Comparison of ENCODE assay signal across 8 mouse cellular contexts in genomic region chr16:30058974-30059717, GRCm38 (mm10). TPM values are rescaled to one million over a fixed set of nuclear protein-coding genes. Genes with fewer than 3 reads are reported as not detected.
DNase-seq lines count a peak whose midpoint lies in the region; ATAC-seq lines count a peak whose summit lies in the region.

No protein-coding gene starts in this region.

- no peak overlapping the region for H3K27ac ChIP-seq in embryonic facial prominence, embryonic 11.5 days (replicated peaks; ENCODE audit: low read depth, low read length)
- peak overlapping the region; percentile 93 for H3K27ac ChIP-seq in heart, embryonic 12.5 days (ENCODE audit: poor library complexity, severe bottlenecking)
- peak overlapping the region; percentile 75 for H3K27ac ChIP-seq in kidney, embryonic 15.5 days
- H3K27ac ChIP-seq in lung, embryonic 15.5 days: peak overlapping the region; percentile 99

- no peaks in the 10 kb centered on the region for H3K9me3 ChIP-seq in embryonic facial prominence, embryonic 11.5 days (replicated peaks; ENCODE audit: control insufficient read depth, low read length)
- no peaks in the 10 kb centered on the region for H3K9me3 ChIP-seq in heart, embryonic 12.5 days (replicated peaks)
- no peaks in the 10 kb centered on the region for H3K9me3 ChIP-seq in kidney, embryonic 15.5 days (replicated peaks)
- no peaks in the 10 kb centered on the region for H3K9me3 ChIP-seq in lung, embryonic 15.5 days

- H3K36me3 ChIP-seq in embryonic facial prominence, embryonic 11.5 days (replicated peaks; ENCODE audit: control insufficient read depth, insufficient read depth, low read depth, low read length): no peaks in the 10 kb centered on the region
- H3K36me3 ChIP-seq in heart, embryonic 12.5 days: no peaks in the 10 kb centered on the region
- no peaks in the 10 kb centered on the region for H3K36me3 ChIP-seq in kidney, embryonic 15.5 days
- no peaks in the 10 kb centered on the region for H3K36me3 ChIP-seq in lung, embryonic 15.5 days

- H3K4me3 ChIP-seq in embryonic facial prominence, embryonic 11.5 days (ENCODE audit: low read depth, low read length): no peak overlapping the region
- no peak overlapping the region for H3K4me3 ChIP-seq in heart, embryonic 12.5 days
- H3K4me3 ChIP-seq in kidney, embryonic 15.5 days (replicated peaks): no peak overlapping the region
- H3K4me3 ChIP-seq in lung, embryonic 15.5 days: no peak overlapping the region

- H3K9ac ChIP-seq in embryonic facial prominence, embryonic 11.5 days (replicated peaks; ENCODE audit: low read length): no peak overlapping the region
- H3K9ac ChIP-seq in heart, embryonic 12.5 days: no peak overlapping the region
- no peak overlapping the region for H3K9ac ChIP-seq in kidney, embryonic 15.5 days
- no peak overlapping the region for H3K9ac ChIP-seq in lung, embryonic 15.5 days

- H3K4me1 ChIP-seq in embryonic facial prominence, embryonic 11.5 days (ENCODE audit: control insufficient read depth, insufficient read depth, low read length): peaks cover 11% of the 10 kb centered on the region
- H3K4me1 ChIP-seq in heart, embryonic 12.5 days (replicated peaks): peaks cover 62% of the 10 kb centered on the region
- H3K4me1 ChIP-seq in kidney, embryonic 15.5 days: peaks cover 69% of the 10 kb centered on the region
- peaks cover 76% of the 10 kb centered on the region for H3K4me1 ChIP-seq in lung, embryonic 15.5 days

- peak; percentile 49 for DNase-seq in embryo, embryonic 10.5 days (ENCODE audit: low spot score)
- DNase-seq in embryo, embryonic 10 days (ENCODE audit: low spot score): no peak
- peak; percentile 59 for DNase-seq in embryonic facial prominence, embryonic 11.5 days (ENCODE audit: low spot score)
- DNase-seq in testis, postnatal 14 days (ENCODE audit: low spot score): peak; percentile 29
- no peak for DNase-seq in urinary bladder, postnatal 4 days (ENCODE audit: low spot score in 2 of 2)

- no peak overlapping the region for H3K4me2 ChIP-seq in embryonic facial prominence, embryonic 11.5 days (ENCODE audit: low read depth, low read length)
- H3K4me2 ChIP-seq in heart, embryonic 12.5 days: peak overlapping the region; percentile 55
- 0 out of 2 replicates have a peak overlapping the region, but pooled peaks have one; percentile 24 for H3K4me2 ChIP-seq in kidney, embryonic 15.5 days
- H3K4me2 ChIP-seq in lung, embryonic 15.5 days: peak overlapping the region; percentile 39

- H3K27me3 ChIP-seq in embryonic facial prominence, embryonic 11.5 days (ENCODE audit: control insufficient read depth, insufficient read depth, low read length): no peaks in the 10 kb centered on the region
- H3K27me3 ChIP-seq in heart, embryonic 12.5 days (replicated peaks): peaks cover 3% of the 10 kb centered on the region
- H3K27me3 ChIP-seq in kidney, embryonic 15.5 days: no peaks in the 10 kb centered on the region
- no peaks in the 10 kb centered on the region for H3K27me3 ChIP-seq in lung, embryonic 15.5 days

- no peak for ATAC-seq in embryonic facial prominence, embryonic 11.5 days (replicated peaks; ENCODE audit: insufficient number of reproducible peaks, low FRiP score, low TSS enrichment, low read depth)
- peak; percentile 62 for ATAC-seq in heart, embryonic 12.5 days (ENCODE audit: insufficient number of reproducible peaks, low FRiP score)
- no peak; the same call in 1 of the 2 replicates for ATAC-seq in kidney, embryonic 15.5 days (replicated peaks; ENCODE audit: low FRiP score)
- peak; percentile 70 for ATAC-seq in lung, embryonic 15.5 days (ENCODE audit: borderline replicate concordance, extremely low read depth, low FRiP score, low TSS enrichment)

- 18% methylated on average over 9 of the region's 9 CpGs for WGBS in embryonic facial prominence, embryonic 11.5 days
- 4% methylated on average over 9 of the region's 9 CpGs for WGBS in heart, embryonic 12.5 days
- WGBS in kidney, embryonic 15.5 days: 20% methylated on average over 9 of the region's 9 CpGs
- 3% methylated on average over 9 of the region's 9 CpGs for WGBS in lung, embryonic 15.5 days

RNA-seq across cellular contexts. Expression of gene Hes1, which starts 5.0 kb away (rescaled TPM):
- 65.0 and 68.1 TPM in 2 replicates for polyA plus RNA-seq in embryonic facial prominence, embryonic 11.5 days (2014; fragmentation: Nextera tagmentation; extraction: Ambion mirVana)
- 32.7 and 34.7 TPM in 2 replicates for polyA plus RNA-seq in heart, embryonic 12.5 days (2016; fragmentation: Nextera tagmentation; extraction: Ambion mirVana)
- 57.4 and 63.3 TPM in 2 replicates for polyA plus RNA-seq in kidney, embryonic 15.5 days (2015; fragmentation: Nextera tagmentation; extraction: Ambion mirVana)
- 47.1 and 49.2 TPM in 2 replicates for polyA plus RNA-seq in lung, embryonic 15.5 days (2015; fragmentation: Nextera tagmentation; extraction: Ambion mirVana)

Comparison
In these comparisons a context has a peak if more than half of its experiments do, and no peak if none do; other contexts are left out.
1. DNase-seq: peak in embryo, embryonic 10.5 days (single experiment), embryonic facial prominence, embryonic 11.5 days (single experiment) and testis, postnatal 14 days (single experiment); none in embryo, embryonic 10 days (single experiment) and urinary bladder, postnatal 4 days (0 of 2).
2. ATAC-seq: peak in heart, embryonic 12.5 days (single experiment) and lung, embryonic 15.5 days (single experiment); none in embryonic facial prominence, embryonic 11.5 days (single experiment) and kidney, embryonic 15.5 days (single experiment).